Mouse (Mus musculus): ENCODE data around the gene Igf1.

DNA sequence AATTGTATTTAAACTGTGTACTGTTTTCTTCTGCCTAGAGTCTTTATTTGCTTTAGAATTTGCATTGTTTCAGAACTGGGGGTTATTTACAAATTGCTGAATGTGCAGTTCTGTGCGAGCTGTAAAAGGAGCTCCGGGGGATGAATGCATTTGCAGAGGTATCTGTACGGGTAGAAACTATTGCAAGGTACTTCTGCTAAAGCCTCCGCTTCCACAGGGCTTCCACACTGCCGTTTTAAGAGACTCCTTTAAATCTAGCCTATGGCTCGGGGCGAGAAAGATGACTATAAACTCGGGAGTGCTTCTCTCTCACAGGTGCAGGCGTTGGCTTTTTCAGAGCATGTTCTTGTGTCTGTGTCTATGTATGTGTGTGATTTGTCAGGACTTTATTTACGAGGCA lies 1.4 kb downstream of the Igf1 start:
- TF ChIP-seq CTCF (IDR thresholded peaks at IDR 0.05; ENCODE audit: extremely low read depth, insufficient read length, insufficient replicate concordance, low read depth, low read length) (no peak), POLR2A (IDR thresholded peaks at IDR 0.05; ENCODE audit: low read depth, low read length) (no peak)
